Mouse (Mus musculus): ENCODE data around the gene Noxred1.
"Not testable (repeated sequence)": the region's sequence is repeated elsewhere in the genome, so short reads cannot be mapped to it uniquely, and the experiment has no call there.

Noxred1 gene

DNA sequence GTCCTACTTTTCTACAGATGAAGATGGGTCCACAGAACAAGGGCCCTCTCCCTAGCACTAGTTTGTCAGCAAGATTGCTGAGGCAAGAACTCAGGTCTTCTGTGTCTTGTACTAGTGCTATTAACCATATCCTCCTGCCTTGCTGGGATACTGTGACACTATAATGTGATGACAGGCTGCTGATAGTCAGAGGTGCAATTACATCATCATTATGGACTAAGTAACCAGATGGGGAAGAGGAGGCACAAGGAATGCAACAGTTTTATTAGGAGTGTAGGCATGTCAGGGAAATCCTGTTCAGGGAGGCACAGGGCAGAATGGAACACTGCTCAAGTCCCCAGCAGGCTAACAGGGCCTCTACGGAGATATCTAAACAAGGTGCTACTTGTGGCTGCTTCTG lies at the start of gene Noxred1:
Gene Noxred1 (minus strand): TSS at position 101 of the 400 bp plus-strand sequence.
- in situ Hi-C loops (cut with MseI, MboI): no loop called here

GRCm38 (mm10) chr12:87284726-87285125 lies 46.2 kb upstream of the Noxred1 start:
- in situ Hi-C loops (cut with MseI, MboI): no loop called here

DNA sequence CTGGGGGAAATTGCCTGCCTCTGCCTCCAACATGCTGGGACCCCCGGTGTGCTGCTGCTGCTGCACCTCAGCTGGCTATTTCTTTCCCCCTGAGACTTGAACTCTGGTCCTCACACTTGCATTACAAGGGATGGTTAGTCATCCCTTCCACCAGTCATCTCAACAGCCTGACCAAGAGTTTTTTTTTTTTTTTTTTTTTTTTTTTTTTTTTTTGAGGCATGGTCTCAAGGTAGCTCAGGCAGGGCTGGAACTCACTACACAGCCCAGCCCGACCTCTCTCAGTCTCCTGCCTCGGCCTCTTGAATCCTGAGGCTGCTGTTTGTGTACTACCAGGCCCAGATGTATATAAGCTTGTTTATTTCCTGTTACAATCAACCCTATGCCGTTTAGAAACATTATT lies 45.7 kb upstream of the Noxred1 start:
- in situ Hi-C loops (cut with MseI, MboI): no loop called here

DNA sequence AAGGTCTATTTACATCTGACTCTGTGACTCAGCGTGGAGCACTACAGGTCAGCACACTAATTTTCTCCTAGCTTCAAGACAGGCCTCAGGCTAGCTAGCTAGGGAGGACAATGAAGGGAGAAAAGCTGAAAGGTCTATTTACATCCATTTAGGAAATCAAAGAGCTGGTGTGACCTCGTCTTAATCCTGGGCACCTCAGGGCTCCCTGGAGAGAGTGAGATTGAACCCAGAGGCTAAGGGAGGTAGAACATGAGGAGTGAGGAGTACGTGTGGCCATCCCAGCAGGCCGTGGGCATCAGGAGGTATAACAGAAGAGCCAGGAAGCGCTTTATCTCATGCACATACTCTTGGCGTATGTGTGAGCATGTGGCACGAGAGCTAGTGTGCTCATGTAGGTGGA lies 45.2 kb upstream of the Noxred1 start:
- in situ Hi-C loops (cut with MseI, MboI): no loop called here

DNA sequence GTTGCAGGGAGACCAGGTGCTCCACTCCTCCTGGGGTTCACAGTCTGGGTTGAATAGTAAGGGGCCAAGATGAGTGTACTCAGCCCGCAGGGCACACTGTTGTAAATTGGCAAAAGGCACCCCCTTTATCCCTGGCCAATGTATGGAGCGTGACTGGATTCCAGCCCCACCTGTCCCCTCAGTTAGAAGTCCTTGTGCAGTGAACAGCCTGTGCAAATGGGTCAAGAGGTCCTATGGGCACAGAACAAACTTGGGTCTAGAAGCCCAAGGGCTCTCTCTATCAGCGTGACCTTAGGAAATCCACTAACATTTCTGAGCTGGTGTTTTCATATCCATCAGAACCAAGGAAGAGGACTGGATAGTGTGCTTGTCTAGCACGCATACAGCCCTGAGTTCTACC lies 44.2 kb upstream of the Noxred1 start:
- in situ Hi-C loops (cut with MseI, MboI): no loop called here

GRCm38 (mm10) chr12:87281766-87282165 lies 43.2 kb upstream of the Noxred1 start:
- in situ Hi-C loops (cut with MseI, MboI): no loop called here

DNA sequence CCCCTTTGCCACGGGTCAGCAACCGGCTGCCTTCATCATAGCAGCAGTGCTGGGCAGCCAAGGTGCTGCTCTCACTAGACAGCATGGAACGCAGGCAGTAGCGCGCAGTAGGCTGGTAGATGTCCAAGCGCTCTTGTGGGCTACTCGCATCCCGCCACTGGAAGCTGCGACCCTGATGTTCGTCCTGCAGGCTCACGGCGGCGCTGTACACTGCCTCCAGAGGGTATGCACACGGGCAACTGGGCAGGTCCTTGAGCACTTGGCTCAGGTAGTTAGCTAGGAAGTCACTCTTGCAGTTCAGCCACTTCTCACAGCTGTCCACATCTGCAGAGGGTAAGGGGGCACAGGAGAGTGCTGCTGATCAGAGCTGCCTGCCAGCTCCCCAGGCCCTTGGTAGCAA lies 41.3 kb upstream of the Noxred1 start:
- in situ Hi-C loops (cut with MseI, MboI): no loop called here

DNA sequence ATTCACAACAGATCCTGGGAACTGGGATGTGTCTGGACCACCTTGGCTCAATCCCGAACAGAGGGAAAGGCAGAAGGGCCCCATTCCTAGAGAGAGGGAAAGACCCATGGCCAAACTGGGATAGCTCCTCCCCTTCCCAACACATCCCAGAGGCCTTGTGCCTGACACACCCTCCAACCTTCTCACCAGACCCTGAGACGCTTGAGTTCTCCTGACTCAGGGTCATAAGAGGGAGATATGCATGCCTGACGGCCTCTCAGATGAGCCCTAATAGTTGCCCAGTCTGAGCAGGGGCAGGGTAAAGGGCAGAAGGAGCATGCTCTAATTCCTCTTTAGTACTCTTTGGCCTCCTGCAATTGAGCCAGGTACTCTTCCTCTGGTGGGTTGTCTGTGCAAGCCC lies 40.8 kb upstream of the Noxred1 start:
- in situ Hi-C loops (cut with MseI, MboI): no loop called here

GRCm38 (mm10) chr12:87278118-87278730 lies 39.7 kb upstream of the Noxred1 start:
- in situ Hi-C loops (cut with MseI, MboI): no loop called here

- in situ Hi-C loops (cut with MseI, MboI): not testable (repeated sequence)
These were observed 38.7 kb upstream of the Noxred1 start for GRCm38 (mm10) chr12:87277251-87277650.

DNA sequence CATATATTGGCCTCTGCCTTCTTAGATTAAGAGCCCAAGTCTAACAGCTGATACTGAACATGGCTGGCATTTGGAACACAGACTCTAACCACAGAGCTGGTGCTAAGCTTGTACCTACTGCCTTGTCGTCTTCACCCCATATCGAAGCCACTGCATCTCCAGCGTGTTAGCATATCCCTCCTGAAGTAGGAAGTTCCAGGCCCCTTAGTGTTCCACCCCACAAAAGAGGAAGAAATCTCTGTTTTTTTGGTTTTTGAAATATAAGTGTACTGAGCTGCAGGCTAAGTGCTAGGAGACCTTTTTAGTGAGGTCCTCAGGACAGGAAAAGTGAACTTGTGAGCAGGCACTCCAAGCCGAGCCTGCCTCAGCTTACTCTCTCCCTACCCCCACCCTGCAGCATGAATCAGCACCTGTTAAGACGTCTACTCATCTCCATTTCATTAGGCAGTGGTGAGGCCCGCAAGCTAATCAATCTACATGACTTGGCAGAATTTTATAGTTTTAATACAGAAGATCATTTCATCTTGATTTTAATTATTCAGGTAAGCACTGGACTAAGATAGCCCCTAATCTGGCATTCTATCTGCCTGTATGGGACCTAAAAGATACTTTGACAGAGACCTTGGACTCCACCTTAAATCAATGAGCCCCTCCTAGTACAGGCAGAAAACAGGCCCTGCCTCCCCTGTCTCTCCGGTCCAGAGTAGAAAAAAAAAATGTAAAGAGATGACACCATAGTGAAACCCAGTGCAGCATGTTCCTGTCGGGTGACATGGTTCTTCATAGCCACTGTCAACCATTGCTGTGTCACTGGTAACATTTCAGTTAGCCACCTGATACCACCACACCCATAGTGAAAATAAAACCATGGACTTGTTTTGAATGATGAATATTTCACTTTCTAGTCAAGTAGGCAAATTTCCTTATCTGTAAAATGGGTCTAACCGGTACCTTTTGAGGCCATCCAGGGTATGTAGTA lies 36.6 kb upstream of the Noxred1 start:
- in situ Hi-C loops (cut with MseI, MboI): no loop called here

- in situ Hi-C loops (cut with MseI, MboI): no loop called here
These were observed 29.1 kb upstream of the Noxred1 start for GRCm38 (mm10) chr12:87267682-87268081.

GRCm38 (mm10) chr12:87266827-87267603 lies 28.5 kb upstream of the Noxred1 start:
- in situ Hi-C loops (cut with MseI, MboI): no loop called here

DNA sequence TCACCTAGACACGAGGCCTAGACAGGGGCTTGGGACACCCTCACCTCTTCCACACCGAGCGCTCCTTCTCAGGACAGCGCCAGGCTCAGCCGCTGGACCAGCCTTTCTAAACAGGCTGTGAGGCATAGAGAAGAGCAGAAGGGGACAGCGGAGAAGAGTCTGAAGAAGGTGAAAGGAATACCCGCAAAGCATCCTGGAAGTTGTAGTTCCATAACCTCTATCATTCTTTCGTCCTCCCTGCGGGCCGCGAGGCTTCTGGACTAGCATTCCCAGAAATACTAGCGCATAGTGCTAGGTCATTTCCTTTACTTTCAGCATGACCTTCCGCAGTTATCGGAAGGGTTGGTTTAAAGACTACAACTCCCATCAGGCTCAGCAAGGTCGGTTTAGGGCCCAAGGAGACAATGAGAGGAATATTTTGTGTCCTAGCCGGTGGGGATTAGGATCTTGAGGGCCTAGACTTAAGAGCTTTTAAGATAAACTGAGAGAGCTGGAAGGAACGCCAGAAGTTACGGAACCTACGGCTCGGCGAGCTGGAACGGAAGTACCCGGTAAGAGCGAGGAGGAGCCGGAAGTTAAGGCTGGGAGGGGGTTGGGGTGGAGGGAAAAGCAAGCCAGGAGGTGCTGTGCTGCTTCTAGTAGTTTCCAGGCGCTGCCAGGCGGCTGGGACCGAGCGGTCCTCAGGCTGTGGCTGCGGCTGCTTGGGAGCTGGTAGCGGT lies 27.7 kb upstream of the Noxred1 start, which contains the start of the genes Vipas39 and Ahsa1:
Gene Vipas39 (minus strand): TSS at position 149 of the 719 bp plus-strand sequence.
Gene Ahsa1 (plus strand): TSS at position 372 of the 719 bp plus-strand sequence.
- in situ Hi-C loops (cut with MseI, MboI): no loop called here

DNA sequence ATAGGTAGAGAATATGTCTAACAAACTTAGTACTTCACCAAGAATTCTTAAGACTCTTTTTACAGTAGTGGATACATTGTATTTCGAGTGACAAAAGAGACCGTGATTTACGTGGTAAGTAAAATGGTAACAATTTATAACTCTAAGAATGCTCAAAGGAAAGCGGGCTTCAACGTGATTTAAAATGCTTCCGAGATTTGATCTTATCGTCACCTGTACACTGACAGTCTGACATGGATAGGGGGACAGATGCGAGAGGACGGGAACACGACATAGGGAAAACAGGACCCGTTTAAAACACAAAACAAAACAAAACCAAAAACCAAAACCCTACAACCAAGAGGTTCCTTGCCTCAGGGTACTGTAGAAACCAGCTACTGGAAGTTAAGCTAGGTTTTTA lies 26.9 kb upstream of the Noxred1 start:
- in situ Hi-C loops (cut with MseI, MboI): no loop called here

DNA sequence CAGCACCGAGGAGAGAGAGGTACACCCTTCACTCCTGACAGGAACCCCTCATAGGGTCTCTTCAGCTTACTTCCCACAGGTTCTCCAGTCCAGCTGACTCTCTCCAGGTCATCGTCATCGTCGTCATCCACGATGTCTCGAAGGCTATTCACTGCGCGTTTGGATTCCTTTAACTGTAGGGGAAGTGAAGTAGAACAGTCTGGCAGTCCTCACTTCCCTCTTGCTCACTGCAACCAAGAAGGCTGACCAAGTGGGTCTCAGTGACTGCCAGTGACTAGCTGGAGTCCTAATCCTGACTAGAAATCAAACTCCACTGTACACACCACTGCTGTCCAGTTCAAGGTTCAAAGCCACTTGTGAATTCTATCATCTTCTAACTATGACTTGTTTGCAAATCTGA lies 22.0 kb upstream of the Noxred1 start:
- in situ Hi-C loops (cut with MseI, MboI): no loop called here

GRCm38 (mm10) chr12:87256629-87257028 lies 18.1 kb upstream of the Noxred1 start:
- in situ Hi-C loops (cut with MseI, MboI): no loop called here

GRCm38 (mm10) chr12:87253878-87254277 lies 15.3 kb upstream of the Noxred1 start:
- in situ Hi-C loops (cut with MseI, MboI): no loop called here

DNA sequence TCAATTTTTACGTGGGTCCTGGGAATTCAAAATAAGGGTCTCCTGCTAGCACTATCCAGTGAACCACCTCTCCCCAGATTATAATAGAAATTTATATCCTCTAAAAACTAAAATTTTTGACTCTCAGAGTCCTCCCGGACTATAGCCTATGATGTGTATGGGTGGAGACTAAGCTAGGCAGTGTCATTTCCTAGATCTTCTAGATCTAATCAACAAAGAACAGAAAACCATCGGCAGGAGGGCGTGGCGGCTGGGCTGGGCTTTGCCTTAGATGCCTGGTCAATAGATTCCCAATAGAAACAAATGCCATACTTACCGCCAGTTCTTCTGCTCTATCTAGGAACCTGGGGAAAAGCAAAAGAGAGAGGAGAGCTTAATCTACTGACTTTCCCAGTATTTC lies 11.6 kb upstream of the Noxred1 start:
- in situ Hi-C loops (cut with MseI, MboI): no loop called here

DNA sequence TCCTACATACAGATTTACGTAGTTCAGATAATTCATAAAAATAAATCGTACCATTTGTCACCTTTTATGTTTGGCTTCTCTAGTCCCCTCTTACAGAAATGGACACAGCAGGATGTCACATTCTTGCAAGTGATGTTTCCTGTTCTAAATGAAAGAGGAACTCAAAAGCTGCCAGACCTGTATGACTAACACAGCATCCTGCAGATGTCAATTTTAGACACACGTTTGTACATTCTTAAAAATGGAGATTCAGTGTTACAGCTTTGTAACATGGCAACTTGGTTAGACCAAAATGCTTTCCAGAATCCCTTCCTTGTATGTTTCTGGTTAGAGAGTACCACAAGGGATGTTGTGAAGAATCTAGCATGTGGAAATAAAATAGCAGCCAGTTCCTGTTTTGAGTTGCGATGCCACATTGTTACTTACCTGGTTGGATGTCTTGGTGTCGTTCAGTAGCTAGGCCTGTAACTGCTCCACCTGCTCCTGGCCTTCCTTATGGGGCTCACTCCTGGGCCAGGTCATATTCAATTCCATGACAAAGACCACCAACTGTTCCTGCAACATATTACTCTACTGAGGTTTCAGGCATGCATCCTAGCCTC lies 1.5 kb downstream of the Noxred1 start:
- in situ Hi-C loops (cut with MseI, MboI): no loop called here

DNA sequence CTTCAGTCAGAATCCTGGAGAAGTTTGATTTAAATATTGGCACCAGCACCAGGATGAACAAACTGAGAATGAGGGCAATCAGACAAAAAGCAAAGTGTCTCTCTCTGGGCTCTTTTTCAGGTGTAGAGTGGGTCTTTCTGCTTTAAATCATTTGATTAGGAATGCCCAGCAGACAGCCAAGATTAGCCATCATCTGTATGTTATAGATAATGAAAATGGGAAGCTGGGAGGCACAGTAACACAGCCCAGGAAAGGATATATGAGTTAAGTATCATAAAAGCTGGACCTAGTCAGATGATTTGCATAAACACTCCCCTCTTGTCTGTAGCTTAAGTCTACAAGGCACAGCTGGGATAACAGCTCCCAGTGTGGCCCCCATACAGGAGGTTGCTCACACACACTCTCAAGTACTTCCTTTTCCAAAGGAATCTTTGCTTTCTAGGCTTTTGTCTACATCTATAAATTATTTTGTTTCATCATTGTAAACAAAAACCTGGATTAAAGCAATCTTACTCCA lies 8.1 kb downstream of the Noxred1 start:
- in situ Hi-C loops (cut with MseI, MboI): no loop called here

All from mouse trophoblast stem cell (cell line).